Mouse (Mus musculus): ENCODE data around the gene C1qtnf1. TPM values are rescaled to one million over a fixed set of nuclear protein-coding genes. Genes with fewer than 3 reads are reported as not detected.

Gene C1qtnf1
- total RNA-seq, 2 experiments from 2014 or later: 6.6 to 6.9 TPM

DNA sequence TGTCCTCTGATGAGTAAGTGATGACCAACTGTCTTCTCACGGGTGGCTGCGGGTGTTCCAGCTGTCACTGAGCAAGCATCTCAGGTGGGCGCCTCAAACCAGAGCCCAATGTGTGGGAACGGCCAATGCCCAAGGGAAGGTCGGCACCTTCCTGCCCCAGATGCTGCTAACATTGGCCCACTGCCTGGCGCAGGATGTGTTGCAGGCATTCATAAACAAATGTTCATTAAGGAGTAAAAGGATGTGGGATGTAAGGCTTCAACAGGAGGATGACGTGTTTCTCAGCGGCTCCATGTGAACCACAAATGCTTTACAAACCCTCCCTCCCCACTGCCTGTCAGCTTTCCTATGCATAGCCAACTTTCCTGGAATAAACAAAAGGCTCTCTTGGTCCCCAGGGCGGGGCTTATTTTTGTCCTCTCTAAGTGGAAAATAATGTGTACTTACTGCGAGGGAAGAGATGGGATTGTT is 5.4 kb downstream of the C1qtnf1 start:
- DNase-seq (ENCODE audit: low spot score): no peak

DNA sequence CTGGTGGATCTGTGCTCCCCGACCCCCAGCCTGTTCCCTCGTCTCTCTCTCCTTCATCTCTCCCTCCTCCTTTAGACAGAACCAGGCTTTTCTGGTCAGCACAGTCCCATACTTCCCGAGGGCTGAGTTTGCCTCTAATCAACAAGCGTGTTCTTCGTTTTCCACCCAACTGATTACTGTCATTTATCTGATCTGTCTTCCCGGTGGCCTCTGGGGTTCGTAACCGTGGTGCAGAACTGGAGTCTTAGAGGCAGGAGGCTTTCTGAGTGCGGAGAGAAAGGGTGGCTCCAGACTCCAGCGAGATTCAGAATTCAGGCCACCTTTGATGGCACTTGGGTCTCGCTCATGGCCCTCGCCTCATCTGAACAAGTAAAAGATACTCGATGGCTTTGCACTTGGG is 6.1 kb downstream of the C1qtnf1 start:
- DNase-seq (ENCODE audit: low spot score): no peak

DNA sequence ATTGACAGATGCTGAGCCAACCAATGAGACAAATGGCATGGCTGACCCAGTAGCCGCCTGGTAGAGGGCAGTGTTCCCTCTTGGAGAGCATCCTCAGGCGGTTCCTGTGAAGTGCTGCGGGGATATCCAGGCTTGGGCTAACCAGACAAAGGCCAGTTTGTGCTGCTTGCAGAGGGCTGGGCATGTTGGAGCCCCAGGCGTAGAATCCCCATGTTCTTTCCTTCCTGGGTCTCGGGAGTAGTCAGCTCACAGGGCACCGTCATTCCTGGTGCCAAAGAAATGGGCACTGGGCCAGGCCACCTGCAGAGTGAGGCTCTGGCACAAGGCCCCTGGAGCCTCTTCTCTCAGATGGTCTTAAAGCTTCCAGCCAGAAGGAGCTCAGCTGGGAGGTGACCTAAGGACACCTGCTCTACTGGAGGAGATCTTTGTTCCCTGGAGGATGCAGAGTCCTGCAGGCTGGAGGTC is 8.5 kb downstream of the C1qtnf1 start:
- no peak for DNase-seq (ENCODE audit: low spot score)

DNA sequence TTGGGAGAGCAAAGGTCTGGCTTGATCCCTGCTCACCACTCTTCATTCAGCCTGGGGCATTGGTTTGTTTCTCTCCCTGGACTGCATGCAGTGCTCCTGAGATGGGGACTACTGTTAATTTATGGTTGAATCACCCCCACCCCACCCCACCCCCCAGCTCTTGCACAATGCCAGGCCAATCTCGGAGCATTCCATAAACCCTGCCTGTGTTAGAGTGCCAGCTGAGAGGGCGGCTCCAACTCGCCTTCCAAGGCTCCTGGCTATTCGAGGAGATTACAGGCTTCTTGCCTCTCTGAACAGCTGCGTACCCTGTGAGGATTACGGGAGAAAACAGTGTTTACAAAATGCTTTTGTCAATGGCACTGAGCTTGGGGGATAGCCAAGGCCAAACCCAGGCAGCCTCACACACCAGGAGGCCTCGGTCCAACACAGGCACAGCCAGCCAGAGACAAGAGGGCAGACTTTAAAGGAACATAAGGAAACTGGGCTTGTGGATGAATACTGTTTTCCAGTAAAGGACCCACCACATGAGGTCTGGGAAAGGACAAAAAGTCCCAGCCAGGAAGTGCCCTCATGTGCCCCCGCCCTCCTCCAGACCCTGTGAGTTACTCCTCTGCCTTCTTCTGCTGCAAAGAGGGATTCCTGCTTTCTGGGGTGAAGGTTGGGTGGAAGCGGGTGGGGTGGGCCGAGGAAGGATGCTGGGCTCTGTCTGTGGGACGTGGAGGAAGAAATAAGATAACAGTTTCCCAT is 10.8 kb downstream of the C1qtnf1 start:
- no peak for DNase-seq (ENCODE audit: low spot score)

DNA sequence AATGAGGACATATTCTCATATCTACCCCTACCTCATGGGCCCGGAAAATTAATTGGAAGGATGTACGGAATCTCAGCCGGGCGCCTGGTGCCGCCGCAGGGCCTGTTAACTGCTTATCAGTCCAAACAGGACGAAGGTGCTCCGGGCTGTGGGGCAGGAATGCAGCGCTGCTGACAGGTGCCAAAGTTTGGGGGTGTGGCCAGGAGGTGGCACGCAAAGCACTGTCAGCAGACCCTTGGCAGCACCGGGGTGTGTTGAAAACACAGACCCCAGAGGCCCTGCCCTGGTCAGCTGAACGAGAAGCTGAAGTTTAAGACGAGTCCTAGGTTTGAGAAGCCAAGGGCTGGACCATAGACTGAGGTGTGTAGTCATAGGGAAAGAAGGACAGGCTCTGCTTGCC is 14.7 kb downstream of the C1qtnf1 start:
- DNase-seq (ENCODE audit: low spot score): no peak

DNA sequence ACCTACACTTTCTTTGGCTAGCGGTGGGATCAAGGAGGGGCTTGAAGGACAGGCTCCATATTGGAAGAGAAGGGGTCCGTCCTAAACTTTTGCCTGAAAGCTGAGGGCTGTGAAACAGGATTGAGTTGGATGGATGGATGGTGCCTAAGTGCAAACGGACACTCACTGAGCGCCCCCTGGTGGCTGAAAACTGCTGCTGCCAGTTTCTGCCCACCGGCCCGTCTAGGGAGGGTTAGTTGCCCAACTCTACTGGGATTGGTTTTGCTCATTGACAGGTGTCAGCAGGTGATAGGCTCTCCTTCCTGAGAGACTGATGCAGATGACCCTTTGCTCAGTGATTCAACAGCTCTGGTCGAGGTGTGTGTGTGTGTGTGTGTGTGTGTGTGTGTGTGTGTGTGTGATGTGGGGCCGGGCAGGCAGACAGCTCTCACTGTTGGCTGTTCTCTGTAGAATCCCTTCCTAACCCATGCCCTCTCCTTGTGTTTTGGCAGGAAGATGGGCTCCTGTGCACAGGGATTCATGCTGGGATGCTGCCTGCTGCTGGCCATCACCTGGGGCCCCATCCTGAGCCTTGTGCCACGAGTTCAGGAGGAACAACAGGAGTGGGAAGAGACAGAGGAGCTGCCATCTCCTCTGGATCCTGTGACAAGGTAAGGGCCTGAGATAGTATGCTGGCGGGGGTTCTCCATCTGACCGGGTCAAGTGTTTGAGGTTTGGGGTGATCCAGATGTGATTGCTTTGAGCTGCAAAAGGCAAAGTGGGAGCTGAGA is 15.4 kb downstream of the C1qtnf1 start:
- DNase-seq (ENCODE audit: low spot score): peak; percentile 70

DNA sequence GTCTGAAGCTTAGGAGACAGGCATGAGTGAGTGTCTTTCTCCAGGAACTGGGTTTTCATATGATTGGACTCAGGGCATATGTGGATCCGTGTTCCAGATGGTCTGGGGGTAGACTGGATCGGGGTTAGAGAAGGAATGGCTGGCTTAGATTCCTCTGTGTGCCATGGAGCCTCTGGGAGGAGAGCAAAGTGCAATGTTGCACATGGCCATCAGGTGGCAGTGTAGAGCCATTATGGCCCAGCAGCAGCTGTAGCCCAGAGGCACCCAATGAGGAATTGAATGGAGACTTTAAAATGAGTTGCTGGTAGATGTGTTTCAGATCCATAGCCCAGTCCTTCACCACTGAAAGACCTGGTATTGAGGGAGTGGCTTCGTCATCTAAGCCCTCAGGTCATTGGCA is 17.8 kb downstream of the C1qtnf1 start:
- DNase-seq (ENCODE audit: low spot score): peak; percentile 72

DNA sequence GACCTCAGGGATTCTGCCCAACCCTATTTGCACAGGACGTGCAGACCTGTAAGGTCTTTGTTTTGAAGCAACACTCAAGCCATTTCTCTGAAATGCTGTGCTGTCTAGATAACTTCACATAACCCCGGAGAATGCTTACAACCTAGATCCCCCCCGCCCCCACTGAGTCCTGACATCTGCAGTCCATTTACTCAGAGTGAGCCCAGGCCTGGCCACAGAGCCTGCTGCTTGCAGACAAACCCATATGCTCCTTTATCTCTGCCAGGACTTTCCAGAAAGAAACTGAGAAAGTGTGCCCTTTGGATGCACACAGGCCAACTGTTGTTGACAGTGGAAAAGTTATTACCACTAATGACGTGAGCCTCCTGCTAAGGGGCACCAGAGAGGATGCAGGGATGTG is 19.3 kb downstream of the C1qtnf1 start:
- no peak for DNase-seq (ENCODE audit: low spot score)

DNA sequence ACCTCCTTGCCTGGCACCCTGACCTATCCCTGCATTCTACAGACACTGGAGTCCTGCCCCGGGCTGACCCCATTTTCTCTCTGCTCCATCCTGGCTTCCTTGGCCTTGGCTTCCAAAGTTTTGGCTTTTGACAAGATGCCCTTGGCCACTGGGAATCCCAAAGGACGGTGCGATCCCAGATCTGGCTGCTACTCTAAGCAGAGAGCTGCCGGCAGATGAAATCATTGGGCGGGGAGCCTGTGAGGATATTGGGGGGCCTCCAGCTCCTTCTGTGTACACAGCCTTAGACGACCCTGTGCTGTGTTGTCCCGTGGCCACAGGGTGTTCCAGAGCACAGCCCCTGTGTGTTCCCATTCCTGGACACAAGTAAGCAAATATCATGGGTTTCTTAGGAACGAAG is 20.4 kb downstream of the C1qtnf1 start:
- DNase-seq (ENCODE audit: low spot score): peak; percentile 88

DNA sequence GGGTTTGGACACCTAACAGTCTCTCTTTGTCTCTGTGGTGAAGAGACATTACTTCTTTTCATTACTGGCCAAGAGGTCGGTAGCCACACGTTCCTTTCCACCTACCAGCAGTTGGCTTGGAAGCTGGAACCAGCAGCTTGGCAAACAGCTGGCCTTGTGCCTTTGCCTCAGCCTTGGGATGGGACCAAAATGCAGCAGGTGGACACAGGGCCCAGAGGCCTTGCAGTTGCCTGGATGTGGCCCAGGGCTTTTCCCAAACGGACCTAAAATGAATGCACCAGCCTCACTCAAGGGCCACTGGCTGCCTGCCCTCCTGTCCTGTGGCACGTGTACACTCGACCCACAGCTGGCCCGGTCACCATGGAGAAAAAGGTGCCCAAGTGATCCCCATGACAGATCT is 23.2 kb downstream of the C1qtnf1 start:
- no peak for DNase-seq (ENCODE audit: low spot score)

DNA sequence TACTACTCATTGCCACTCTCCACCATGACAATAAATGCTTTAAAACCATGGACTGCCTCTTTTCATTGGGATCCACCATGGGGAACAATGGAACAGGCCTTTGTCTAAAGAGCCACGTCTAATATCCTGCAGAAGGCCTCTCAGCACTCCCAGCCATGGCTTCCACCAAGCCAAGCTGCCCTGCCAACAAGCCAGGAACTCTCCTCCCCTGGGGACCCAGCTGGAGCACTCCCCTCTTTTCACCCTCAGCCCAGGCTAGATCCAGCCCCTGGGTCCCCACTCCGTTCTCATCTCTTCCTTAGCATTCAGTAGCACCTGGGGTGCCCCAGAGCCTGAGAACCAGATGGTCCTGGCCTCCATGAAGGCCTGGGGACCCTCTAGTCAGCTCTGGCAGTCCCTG is 25.0 kb downstream of the C1qtnf1 start:
- DNase-seq (ENCODE audit: low spot score): peak; percentile 53

DNA sequence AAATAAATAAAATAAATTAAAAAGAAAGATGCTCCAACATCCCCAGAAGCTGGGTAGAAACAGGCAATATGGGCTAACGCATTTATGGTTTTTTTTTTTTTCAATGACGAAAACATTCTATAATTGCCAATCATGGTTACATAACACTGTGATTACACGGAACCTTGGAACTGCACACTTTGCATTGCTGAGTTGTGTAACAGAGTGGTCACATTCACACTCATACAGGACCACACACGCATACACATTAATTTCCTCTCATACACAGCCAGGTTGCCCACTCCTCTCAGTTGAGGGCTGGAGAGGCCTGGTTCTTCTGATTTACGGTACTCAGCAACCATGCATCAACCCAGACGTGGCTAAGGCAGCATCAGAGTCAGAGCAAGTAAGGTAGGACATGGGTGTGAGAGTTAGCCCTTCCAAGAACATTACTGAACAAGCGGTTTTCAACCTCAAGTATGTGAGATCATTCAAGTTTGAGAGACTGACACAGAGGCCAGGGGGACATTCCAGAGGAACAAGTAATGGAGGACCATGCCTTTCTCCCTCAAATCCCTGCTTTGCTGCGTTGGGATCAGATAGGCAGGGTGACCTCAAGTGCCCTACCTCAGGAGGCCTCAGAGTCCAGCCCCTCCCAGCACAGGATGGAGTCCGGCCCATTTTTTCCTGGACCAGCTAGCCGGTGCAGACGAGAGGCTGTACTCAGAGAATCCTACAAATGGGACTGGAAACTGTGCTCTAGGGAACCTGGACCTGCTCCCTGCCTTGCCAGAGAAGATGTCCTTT is 26.1 kb downstream of the C1qtnf1 start:
- DNase-seq (ENCODE audit: low spot score): peak; percentile 76

DNA sequence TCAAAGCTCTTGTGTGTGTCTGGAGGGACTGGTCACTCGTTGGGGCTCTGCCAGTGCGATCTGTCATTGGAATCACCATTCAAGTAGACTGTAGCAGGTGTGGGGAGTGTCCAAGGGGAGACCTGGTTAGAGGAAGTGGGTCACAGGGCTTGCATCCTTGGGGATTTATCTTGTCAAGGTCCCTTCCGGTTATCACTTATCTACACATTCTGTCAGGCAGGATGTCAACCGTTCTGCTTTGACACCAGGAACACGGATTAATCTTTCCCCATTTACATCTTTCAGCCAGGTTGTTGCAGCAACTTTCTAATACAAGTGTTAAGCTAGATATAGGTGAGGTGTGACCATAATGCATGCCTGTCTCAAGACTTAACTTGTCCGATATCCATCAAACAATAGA is 27.8 kb downstream of the C1qtnf1 start:
- no peak for DNase-seq (ENCODE audit: low spot score)

DNA sequence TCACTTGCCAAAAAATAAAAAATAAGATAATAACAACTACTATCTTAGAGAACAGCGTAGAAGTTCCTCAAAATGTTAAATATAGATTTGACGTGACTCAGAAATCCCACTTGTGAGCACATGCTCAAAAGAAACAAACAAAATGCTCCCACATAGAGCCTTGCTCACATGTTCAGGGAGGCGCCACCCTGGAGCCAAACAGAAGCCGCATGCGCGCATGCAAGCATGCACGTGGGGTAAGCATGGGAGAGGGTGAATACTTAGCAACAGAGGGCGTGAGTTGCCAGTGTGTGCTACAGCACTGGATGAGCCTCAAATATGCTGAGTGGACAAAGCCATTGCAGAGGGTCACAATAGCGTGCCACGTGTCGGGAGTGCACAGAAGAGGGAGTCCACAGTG is 28.9 kb downstream of the C1qtnf1 start:
- DNase-seq (ENCODE audit: low spot score): peak; percentile 49

DNA sequence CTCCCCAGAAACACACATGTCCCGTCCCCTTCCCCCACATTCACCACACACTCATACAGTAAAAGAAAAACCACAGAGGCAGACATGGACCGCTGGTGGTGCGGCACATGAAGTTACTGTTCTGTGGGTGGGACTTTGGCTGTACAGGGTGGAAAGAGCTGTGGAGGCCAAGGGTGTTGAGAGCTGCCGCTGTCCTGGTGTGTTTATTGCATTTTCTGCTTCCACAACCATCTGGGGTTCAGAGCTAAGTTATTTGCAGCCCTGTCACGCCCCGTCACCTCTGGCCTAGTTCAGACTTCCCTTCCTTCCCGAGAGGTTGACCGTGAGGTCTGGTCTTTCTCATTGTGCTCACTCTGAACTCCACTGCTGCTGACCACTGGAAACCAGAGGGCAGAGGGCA is 31.0 kb downstream of the C1qtnf1 start:
- peak; percentile 53 for DNase-seq (ENCODE audit: low spot score)

DNA sequence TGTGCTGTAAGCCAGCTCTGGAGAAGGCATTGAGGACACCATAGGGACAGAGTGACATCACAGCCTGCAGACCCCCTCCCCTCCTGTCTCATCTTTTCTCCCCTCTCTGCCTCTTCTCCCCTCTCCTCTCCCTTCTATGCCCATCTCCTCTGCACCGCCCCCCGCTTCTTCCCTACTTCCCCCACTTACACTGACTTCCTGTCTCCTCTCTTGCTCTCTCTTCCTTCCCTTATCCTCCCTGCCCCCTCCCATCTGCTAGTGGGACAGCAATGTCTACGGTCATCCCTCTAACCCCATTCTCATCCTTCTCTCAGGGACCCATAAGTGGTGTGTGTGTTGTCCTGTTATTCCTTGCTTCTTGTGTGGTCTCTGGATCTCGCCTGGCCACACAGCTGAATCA is 31.5 kb downstream of the C1qtnf1 start:
- no peak for DNase-seq (ENCODE audit: low spot score)

DNA sequence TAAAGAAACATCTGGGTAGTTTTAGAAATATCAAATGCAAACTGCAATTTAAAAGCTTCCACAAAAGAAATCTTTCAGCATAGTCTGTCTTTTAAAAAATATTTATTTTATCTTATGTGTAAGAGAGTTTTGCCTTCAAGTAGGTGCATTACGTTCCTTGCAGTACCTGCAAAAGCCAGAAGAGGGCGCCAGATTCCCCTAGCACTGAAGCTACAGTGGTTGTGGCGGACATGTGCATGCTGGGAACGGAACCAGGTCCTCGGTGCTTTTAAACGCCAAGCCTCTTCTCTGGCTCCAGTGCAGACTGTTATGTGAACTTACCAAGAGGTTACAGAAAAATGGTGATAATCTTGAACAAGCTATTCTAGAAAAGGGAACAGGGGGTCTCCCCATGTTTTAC is 32.3 kb downstream of the C1qtnf1 start:
- no peak for DNase-seq (ENCODE audit: low spot score)

DNA sequence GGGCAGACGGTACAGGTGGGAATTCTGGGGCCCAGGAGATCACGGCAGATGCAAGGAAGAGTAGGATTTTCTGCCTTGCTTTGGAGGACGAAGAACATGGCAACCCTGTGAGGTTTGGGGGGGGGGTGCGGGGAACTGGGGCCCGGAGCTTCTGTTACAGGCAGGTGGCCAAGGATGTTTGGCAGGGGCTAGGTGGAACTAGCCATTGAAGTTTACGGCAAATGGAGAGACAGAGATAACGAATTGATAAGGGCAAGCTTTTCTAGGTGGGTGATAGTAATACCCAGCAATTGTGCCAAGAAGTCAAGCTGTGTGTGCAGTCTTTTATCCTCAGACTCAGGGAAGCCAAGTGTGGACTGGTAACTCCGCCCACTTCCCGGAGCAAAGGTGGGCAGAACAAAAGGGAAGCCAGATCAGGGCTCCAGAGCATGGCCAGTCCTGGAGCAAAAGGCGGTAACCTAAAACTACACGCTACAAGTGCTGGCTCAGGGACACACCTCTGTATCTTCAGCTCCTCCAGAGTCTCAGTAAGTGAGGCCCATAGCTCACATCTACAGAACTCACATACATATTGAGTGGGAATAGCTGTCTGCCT is 39.5 kb downstream of the C1qtnf1 start:
- DNase-seq (ENCODE audit: low spot score): no peak

DNA sequence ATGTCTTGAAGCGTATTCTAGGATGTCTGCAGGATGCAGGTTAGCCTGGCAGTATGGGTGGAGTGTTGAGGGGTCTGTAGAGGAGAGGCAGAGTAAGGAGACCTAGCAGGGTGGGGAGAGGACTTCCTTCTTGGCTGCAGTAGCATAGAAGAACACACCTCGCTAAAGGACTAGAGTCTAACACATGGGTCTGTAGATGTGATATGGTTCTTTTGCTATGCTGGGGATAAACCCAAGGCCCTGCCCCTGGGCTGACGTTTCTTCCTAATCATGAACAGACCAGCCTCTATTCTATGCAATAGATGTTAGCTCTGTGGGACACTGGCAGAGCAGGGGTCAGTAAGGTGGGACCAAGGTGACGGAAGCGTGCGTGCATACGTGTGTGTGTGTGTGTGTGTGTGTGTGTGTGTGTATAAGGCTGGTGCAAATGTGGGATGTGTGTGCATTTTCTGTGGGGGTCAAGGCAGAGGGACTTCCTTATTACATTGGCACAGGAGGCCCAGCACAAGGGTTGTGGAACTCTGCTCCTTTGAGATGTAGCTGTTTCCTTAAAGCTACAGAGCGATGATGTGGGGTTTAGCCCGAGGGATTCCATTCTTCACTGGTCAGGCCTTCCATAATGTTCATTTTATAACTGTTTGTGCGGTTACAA is 41.6 kb downstream of the C1qtnf1 start:
- DNase-seq (ENCODE audit: low spot score): no peak

DNA sequence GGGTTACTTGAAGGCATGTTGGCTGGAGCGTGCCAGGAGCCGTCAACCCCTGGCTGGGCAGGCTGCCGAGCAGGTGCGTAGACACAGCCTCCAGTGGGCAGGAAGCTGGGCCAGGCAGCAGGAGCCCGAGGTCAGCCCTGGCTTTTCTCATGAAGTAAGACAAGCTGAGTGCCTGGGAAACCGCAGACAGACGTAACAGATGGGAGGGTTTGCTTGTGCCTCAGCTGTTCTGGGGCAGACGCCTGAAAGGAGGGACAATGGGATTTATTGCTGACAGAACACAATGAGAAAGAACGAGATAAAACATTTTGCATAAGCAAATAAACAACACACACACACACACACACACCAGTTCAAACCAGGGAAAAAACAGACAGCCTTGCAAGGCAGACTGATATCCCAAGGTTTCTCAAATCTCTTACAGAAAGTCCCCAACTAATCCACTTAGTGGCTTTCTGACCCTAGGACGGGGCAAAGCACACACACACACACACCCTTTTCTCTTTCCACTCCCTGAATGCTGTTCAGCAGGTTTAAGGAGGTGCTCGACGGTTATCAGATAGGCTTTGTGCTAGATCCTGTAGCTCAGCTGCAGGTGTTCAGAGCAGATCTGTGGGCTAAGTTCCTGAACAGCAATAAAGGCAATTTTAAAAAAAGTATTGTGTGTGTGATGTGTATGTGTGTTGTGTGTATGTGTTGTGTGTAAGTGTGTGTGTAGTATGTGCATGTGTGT is 42.4 kb downstream of the C1qtnf1 start:
- no peak for DNase-seq (ENCODE audit: low spot score)
